Mouse (Mus musculus) spleen, postnatal 36 days (tissue): ENCODE measurements around the gene Sys1.

Experiments used
- DNase-seq, 2 experiments: peaks; one replicate each; pipeline ENCODE4 v3.0.0; 2022; ENCODE audit warnings: low spot score in 2 of 2, mixed read lengths in 1 of 2

The Sys1 gene

GRCm38 (mm10) chr2:164456864-164457300, at the start of gene Sys1:
Sys1 (plus strand) TSS chr2:164456964.
- peak in 1 of 2 experiments; percentile 31 for DNase-seq

DNA sequence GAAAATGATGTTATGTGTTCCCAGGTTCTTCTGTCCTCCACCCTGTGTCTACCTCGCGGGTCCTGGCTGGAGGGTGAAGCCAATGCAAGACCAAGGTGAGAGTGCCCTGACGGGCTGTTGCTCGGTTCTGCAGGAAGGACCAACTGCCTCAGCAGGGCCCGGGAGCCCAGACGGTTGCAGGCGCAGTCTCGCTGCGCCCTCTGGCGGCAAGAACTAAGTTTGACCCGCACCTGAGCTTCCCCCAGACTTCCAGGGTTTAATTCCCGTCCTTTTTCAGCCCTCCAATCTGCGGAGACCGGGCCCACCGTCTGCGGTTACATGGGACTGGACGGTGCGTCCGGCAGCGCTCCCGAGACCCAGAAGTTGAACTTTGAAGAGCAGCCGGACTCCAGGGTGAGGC, 49.1 kb upstream of the Sys1 start:
- DNase-seq = peak; percentile 31 to 40

- no peak for DNase-seq
These were observed 42.6 kb upstream of the Sys1 start for GRCm38 (mm10) chr2:164414167-164414566.

- peak; percentile 56 to 63 for DNase-seq
These were observed 42.2 kb upstream of the Sys1 start for GRCm38 (mm10) chr2:164414581-164414980.

- no peak for DNase-seq
These were observed 39.6 kb upstream of the Sys1 start for GRCm38 (mm10) chr2:164417198-164417597.

DNA sequence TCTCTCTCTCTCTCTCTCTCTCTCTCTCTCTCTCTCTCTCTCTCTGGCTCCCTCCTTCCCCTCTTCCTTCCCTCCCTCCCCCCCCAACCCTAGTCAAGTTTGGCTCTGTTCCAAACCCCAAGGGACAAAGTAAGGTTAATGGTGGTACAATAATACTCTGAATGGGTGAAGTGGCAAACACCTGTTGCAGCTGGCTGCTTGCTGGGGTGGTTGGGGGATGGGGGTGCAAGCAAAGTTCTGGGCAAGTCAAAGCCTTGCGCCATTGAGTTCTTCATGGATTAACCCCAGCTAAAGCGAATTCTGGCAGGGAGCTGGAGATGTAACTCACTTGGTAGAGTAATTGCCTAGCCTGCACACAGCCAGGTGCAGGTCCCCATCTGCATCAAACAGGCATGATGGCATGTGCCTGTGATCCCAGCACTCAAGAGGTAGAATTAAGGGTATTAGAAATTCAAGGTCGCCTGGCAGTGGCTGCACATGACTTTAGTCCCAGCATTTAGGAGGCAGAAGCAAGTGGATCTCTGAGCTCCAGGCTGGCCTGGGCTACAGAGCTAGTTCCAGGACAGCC, 38.4 kb upstream of the Sys1 start:
- DNase-seq = no peak

DNA sequence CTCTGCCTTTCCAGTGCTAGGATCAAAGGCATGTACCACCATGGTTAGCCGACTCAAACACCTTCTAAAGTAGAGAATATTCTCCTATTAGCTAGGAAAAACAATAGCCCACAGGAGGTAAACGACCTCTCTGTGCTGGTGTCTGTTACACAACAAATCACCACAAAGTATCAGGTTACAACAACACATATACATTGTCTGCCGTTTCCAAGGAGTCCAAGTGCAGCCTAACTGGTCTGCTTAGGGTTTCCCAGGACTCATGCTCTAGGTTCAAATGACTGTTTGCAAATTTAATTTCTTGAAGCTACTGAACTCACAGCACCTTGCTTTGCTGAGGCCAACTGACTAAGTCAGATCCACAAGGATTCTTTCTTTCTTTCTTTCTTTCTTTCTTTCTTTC, 37.3 kb upstream of the Sys1 start:
- DNase-seq = no peak

DNA sequence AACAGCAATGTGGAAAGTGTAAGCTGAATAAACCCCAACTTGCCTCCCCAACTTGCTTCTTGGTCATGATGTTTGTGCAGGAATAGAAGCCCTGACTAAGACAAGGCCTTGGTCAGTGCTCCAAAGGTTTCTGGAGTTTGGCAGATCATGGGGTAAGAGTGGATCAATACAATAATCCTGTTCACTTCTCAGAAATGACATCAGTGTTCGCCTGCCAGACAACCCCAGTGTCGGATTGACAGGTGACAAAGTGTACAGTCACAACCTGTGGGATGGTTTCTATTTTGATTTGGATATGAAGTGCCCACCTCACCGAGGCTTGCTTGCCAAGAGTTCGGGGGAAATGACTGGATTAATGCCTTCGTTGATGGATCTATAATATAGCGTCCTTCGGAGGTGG, 35.5 kb upstream of the Sys1 start:
- DNase-seq = no peak

DNA sequence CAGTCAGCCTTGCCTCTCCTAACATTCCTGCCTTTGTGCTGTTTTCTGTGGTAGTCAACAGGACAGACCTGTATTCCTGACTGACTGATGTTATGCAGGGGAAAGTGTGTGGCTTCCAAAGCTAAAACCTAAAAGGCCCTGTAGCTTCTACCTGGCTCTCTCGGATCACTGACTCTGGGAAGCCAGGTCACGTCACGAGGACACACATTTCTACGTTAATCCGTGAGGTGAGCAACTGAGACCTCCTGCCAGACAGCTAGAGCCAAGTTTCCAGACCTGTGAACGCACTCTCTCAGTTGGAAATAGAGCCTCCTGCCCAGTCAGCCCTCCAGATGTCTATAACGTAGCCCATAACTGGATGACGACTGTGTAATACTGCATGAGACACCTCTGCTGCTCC, 34.8 kb upstream of the Sys1 start:
- no peak for DNase-seq

DNA sequence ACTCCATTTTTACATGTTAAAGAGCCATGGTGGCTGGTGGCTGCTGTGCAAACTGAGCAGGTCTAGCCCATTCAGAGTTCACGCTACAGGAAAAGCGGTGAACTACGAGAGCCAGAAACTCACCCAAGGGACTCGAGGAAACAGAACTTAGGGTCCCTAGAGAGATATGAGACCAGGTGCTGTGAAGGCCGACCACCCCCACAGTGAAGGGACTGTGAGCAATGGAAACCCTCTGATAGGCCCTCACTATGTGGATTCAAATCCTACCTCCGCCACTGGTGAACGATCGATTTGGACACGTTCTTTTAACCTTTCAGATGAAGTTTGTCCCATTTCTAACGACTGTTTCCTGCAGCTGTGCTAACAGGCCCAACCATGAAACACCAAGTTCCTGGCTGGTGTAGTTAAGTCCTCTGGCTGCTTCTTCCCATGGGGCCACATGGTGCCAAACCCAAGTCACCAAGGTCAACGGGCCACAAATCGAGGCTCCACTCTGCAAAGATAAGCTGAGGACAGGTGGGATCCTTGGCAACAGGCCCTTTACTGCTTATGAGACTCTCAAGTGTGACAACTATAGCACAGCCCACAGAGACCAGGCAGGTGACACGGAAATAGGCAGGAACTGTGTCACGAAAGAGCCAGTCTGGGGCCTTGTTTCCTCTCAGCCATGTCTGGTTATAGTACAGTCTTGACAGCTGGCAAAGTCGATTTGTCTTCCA, 33.9 kb upstream of the Sys1 start:
- DNase-seq = peak; percentile 84 to 85

DNA sequence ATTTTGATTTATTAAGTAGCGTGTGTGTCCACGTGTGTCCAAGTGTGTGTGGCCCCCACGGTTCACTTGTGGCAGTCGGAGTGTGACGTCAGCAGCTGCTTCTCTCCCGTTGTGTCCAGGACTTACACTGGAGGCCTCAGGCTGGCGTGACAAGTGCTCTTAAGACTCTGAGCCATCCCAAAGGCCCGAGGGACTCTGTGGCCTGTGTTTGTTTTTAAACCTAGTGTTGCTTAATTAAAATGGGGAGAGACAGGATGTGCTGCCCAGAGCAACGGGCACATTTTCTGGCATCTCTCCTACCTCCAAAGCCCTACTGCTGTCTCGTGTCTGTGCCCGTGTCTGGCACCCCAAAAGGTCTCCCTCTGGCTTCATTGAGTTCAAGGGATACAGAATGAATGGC, 33.3 kb upstream of the Sys1 start:
- no peak for DNase-seq

DNA sequence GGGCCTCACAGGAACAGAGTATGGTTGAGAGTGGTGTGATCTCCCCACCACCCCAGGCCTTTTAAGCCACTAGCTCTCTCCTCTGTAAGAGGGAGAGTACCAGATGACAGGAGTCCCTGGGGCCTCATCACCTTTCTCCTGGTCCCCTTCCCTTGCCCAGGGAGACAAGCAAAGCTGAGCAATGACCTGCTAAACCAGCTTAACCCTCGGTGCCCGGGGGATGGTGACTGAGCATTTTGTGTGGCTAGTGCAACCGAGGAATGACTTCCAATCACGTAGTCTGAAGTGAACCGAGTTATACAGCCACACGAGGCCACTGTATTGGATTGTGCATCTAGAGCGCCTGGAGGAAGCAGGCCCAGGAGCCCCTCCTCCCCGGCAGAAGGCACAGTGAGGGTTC, 32.4 kb upstream of the Sys1 start:
- DNase-seq = no peak

DNA sequence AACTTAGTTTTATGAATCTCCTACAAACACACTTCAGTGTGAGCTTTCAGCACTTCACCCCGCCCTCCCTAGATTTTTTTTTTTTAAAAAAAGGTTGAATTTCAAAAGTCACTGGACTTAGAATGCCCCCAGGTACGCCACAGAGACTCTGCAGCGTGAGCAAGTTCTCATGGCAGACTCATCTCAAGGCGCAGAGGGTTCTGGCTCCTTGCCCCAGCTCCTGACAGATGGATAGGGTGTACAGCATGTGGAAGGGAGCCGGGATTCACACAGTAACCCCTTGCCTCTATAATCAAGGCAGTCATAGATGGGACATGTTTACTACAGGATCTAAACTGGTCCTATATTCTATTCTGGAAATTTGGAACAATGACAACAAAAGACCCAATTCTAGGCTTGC, 31.4 kb upstream of the Sys1 start:
- DNase-seq = no peak

DNA sequence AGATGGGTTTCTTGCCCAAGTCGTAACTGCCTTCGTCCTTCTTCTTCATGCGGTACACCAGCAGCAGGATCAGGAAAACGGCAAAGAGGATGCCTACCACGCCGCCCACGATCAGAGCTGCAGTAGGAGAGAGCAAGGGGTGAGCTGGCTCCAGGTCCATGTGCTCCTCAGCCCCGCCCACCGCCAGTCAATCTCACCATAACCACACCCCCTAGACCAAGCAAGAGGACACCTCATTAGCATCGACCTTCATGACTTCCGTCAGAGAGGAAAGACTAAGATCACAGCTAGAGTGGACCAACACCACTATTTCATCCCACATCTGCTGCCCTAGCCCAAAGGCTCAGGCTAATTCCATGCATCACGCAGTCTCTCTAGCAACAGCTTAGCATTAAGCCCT, 30.6 kb upstream of the Sys1 start:
- no peak for DNase-seq

DNA sequence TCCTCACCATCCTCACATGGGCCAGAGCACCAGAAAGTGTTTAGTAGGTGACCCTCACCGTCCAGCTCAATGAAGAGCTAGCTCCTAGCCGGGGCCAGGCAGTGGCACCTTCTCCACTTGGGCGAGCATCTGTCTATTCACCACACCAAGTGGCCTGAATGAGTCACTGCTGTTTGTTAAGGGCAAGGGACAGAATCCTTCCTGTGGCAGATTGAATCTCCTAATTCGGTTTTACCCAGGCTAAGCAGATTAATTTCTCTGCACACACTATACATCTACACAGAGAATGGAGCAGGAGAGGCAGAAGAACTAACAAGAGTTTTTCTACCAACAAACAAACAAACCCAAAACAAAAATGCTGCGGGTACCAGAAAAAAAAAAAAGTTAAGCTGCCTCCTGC, 29.8 kb upstream of the Sys1 start:
- no peak for DNase-seq

- DNase-seq = no peak
These were observed 28.3 kb upstream of the Sys1 start for GRCm38 (mm10) chr2:164428451-164428850.

- DNase-seq = no peak
These were observed 26.7 kb upstream of the Sys1 start for GRCm38 (mm10) chr2:164429881-164430615.

DNA sequence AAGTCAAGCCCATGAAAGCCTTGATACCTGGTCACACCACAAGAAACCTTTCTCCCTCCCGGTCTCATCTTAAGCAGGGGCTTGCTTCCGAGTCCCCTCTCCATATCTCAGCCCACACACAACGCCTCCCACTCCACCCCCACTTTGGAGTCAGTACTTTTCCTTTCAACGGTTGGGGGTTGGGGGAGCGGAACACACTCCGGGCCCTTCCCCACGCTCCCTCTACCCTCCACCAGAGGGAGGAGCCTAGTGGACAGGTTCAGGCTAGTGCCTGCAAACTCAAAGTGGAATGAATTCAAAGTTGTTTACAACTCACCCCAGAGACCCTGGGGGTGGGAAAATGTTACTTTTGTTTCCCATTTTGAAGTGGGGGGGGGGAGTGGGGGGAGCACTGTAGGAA, 26.1 kb upstream of the Sys1 start:
- no peak for DNase-seq

- no peak for DNase-seq
These were observed 24.9 kb upstream of the Sys1 start for GRCm38 (mm10) chr2:164431676-164432465.

DNA sequence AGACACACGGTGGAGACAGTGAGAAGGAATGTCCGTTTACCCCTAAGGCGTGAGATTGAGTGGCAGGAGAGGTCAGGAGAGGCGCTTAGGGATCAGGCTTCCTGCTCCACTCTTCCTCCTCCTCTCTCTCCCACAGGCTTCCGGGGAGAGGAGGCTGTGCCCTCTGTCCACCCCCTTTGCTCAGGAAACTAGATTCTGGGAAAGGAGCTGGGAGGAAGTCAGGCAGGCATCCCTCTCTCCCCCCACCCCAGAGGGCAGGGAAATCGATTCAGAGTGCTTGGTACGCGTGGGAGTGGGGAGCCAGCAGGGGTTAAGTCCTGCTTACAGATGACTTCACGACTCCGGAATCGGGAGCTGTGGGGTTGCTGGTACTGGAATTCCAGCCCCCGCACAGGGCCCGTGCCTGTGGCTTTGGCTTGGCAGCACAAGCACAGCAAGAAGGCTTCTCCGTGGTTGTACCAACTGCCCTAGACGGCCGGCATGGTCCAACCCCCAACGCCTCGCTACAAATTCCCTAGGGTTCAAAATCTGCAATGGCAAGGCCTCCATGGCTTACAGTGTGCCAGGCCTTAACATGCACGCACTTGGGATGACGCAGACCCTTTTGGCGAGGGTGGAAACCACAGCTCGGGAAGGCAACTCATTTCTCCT, 24.1 kb upstream of the Sys1 start:
- DNase-seq = no peak

- DNase-seq = no peak
These were observed 23.4 kb upstream of the Sys1 start for GRCm38 (mm10) chr2:164433278-164433895.
